In genomic region chr2:143982901-143983300, GRCm38 (mm10) we compare ENCODE assay signal across 27 mouse cellular contexts. TPM values are rescaled to one million over a fixed set of nuclear protein-coding genes. Genes with fewer than 3 reads are reported as not detected.
A peak's percentile ranks its signal among the peaks of the same experiment; 100 is the strongest.
DNase-seq lines count a peak whose midpoint lies in the region; ATAC-seq and TF ChIP-seq lines count a peak whose summit lies in the region.
"Had no signal": no experiment of that assay in that cellular context is flagged by ENCODE, and none has a peak within 500 bp of the region (broad histone marks: within the 10 kb centered on the region; RNA-seq: fewer than 3 reads in every experiment).

No protein-coding gene starts in this region.

- ATAC-seq in megakaryocyte-erythroid progenitor cell, adult 5-6 weeks (replicated peaks; ENCODE audit: low FRiP score, low TSS enrichment, poor library complexity, severe bottlenecking): no peak
- ATAC-seq: intestine, embryonic 15.5 days had no signal

- H3K4me1 ChIP-seq in ES-Bruce4 (ENCODE audit: control insufficient read depth, insufficient read depth, low read length): peaks cover 5% of the 10 kb centered on the region
- H3K4me1 ChIP-seq: forebrain, embryonic 10.5 days; intestine, embryonic 15.5 days had no signal

- peak; percentile 37 for DNase-seq in cerebellum, adult 9-10 months
- no peak for DNase-seq in cerebellum, adult 8-10 months
- peak; percentile 51 for DNase-seq in layer of hippocampus, adult 11-12 months (ENCODE audit: low spot score)
- no peak for DNase-seq in layer of hippocampus, postnatal 25 days (ENCODE audit: extremely low spot score in 1 of 2, low spot score in 1 of 2)
- peak; percentile 27 to 44 for DNase-seq in layer of hippocampus, adult 8-10 months (ENCODE audit: low spot score in 2 of 2)
- no peak for DNase-seq in frontal cortex, adult 2 months (ENCODE audit: extremely low spot score in 1 of 2, low spot score in 1 of 2)
- DNase-seq: adrenal gland, adult 8-10 months; forebrain, postnatal 0 days; heart, postnatal 36 days; liver, embryonic 13.5 days; lung, embryonic 14.5 days had no signal

- H3K9ac ChIP-seq in ES-Bruce4 (ENCODE audit: low read depth, poor library complexity, severe bottlenecking): no peak overlapping the region
- H3K9ac ChIP-seq: embryonic facial prominence, embryonic 15.5 days; forebrain, postnatal 0 days; hindbrain, embryonic 14.5 days; intestine, embryonic 15.5 days; limb, embryonic 13.5 days; liver, embryonic 13.5 days; lung, embryonic 14.5 days had no signal

- TF ChIP-seq EP300 in ES-Bruce4 (IDR thresholded peaks at IDR 0.05; ENCODE audit: insufficient read depth, low read depth, low read length): peak; percentile 53; the same call in 1 of the 2 replicates

- H3K36me3 ChIP-seq in ES-Bruce4 (ENCODE audit: control insufficient read depth, insufficient read depth, low read length, poor library complexity, severe bottlenecking): peaks cover 40% of the 10 kb centered on the region

- H3K9me3 ChIP-seq in ES-Bruce4 (replicated peaks; ENCODE audit: control insufficient read depth, insufficient read depth, low read length, poor library complexity, severe bottlenecking): no peaks in the 10 kb centered on the region
- H3K9me3 ChIP-seq: embryonic facial prominence, embryonic 15.5 days; forebrain, embryonic 10.5 days; intestine, embryonic 15.5 days; limb, embryonic 13.5 days; liver, embryonic 13.5 days had no signal

- peak overlapping the region; percentile 76 for H3K27ac ChIP-seq in ES-Bruce4 (ENCODE audit: insufficient read depth, low read length)
- H3K27ac ChIP-seq: embryonic facial prominence, embryonic 15.5 days; forebrain, embryonic 10.5 days; hindbrain, embryonic 14.5 days; intestine, embryonic 15.5 days; limb, embryonic 13.5 days had no signal

- TF ChIP-seq POLR2A in ES-Bruce4 (IDR thresholded peaks at IDR 0.05; ENCODE audit: insufficient read depth, low read length): no peak

- H3K27me3 ChIP-seq in ES-Bruce4 (ENCODE audit: control insufficient read depth, insufficient read depth, low read length, poor library complexity, severe bottlenecking): no peaks in the 10 kb centered on the region
- H3K27me3 ChIP-seq: embryonic facial prominence, embryonic 15.5 days; intestine, embryonic 15.5 days; limb, embryonic 13.5 days; liver, embryonic 13.5 days had no signal

- H3K4me3 ChIP-seq in ES-Bruce4 (ENCODE audit: low read depth, low read length): no peak overlapping the region
- H3K4me3 ChIP-seq: embryonic facial prominence, embryonic 15.5 days; forebrain, embryonic 10.5 days; intestine, embryonic 15.5 days; limb, embryonic 13.5 days; liver, embryonic 13.5 days had no signal

- TF ChIP-seq CTCF in ES-Bruce4 (IDR thresholded peaks at IDR 0.05; ENCODE audit: low read depth, low read length): no peak

RNA-seq across cellular contexts. Expression of gene Rrbp1, which starts 28.2 kb away (rescaled TPM):
- 10 to 100 TPM; 61.6 to 72.9 TPM for total RNA-seq in layer of hippocampus, postnatal 25 days (2021)
- 446 and 451 TPM in 2 replicates for polyA plus RNA-seq in ES-Bruce4 (2011; ENCODE audit: insufficient read depth, insufficient read length, low read depth, missing spikeins)
- total RNA-seq in layer of hippocampus, adult 8-10 months (2022): 10 to 100 TPM; 46.6 to 98.4 (median 68.6) TPM
- 107 and 111 TPM in 2 replicates for total RNA-seq in megakaryocyte-erythroid progenitor cell, adult 5-6 weeks (2014; fragmentation: Nextera tagmentation)
- total RNA-seq in megakaryocyte-erythroid progenitor cell, adult 5-6 weeks (2017): 91.8 and 92.1 TPM in 2 replicates
- 71.3 and 72.4 TPM in 2 replicates for polyA plus RNA-seq in frontal cortex, adult 2 months (2012; rRNA removed)

RNA-seq across cellular contexts. Expression of gene Banf2, which starts 50.0 kb away (rescaled TPM):
- total RNA-seq in layer of hippocampus, postnatal 25 days (2021): not detected
- not detected in 2 replicates for polyA plus RNA-seq in ES-Bruce4 (2011; ENCODE audit: insufficient read depth, insufficient read length, low read depth, missing spikeins)
- total RNA-seq in layer of hippocampus, adult 8-10 months (2022): not detected
- not detected in 2 replicates for total RNA-seq in megakaryocyte-erythroid progenitor cell, adult 5-6 weeks (2014; fragmentation: Nextera tagmentation)
- total RNA-seq in megakaryocyte-erythroid progenitor cell, adult 5-6 weeks (2017): not detected in 2 replicates
- polyA plus RNA-seq in frontal cortex, adult 2 months (2012; rRNA removed): not detected in 2 replicates
- total RNA-seq: adrenal gland, adult 8-10 months; forebrain, postnatal 0 days; gastrocnemius, adult 18-20 months; heart, adult 18-20 months; heart, postnatal 36 days; left cerebral cortex, postnatal 14 days had no signal
- polyA plus RNA-seq: brain, embryonic 14.5 days; embryonic facial prominence, embryonic 15.5 days; forebrain, embryonic 10.5 days; forebrain, postnatal 0 days; heart, embryonic 14.5 days; hindbrain, embryonic 14.5 days; kidney, embryonic 16.5 days; large intestine, adult 2 months; limb, embryonic 13.5 days; liver, embryonic 13.5 days; lung, embryonic 14.5 days; thymus, postnatal 0 days; urinary bladder, adult 2 months had no signal

Comparison
In these comparisons a context has a peak if more than half of its experiments do, and no peak if none do; other contexts are left out.
1. DNase-seq: peak in cerebellum, adult 9-10 months (single experiment), layer of hippocampus, adult 11-12 months (single experiment) and layer of hippocampus, adult 8-10 months (2 of 2); none in cerebellum, adult 8-10 months (single experiment), layer of hippocampus, postnatal 25 days (0 of 2) and frontal cortex, adult 2 months (0 of 2).